Mouse (Mus musculus) ES-Bruce4 (cell line): ENCODE data around the gene Krt24.

Source experiments
- CTCF ChIP-seq: IDR thresholded peaks from one replicate; pipeline ENCODE4 v1.8.1; 2011; ENCODE audit warnings: low read depth, low read length
- POLR2A ChIP-seq: IDR thresholded peaks from one replicate; pipeline ENCODE4 v1.8.1; 2011; ENCODE audit warnings: low read length; ENCODE audit not compliant: insufficient read depth

DNA sequence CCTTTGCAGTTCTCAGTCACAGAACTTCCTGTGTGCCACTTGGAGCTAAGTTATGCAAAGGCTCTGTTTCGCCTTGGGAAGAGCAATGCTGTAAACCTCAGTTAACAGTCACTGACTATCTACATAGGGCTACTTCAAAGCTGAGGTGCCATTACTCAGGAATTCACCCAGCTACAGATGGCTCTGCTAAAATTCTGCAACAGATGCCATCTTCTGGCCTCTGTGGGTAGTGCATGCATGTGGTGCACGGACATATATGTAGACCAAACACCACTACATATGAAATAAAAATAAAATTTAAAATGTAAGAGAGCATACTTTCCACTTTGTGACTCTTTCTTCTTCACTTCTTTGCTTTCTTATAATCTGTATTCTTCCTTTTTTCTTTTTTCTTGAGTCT is 22.5 kb upstream of the Krt24 start:
- TF ChIP-seq CTCF (peak; percentile 11), POLR2A (no peak)
